Mouse (Mus musculus): ENCODE results near the gene Gm11115. TPM values are rescaled to one million over a fixed set of nuclear protein-coding genes. Genes with fewer than 3 reads are reported as not detected.

Gm11115 gene
- polyA plus RNA-seq (2012; fragmentation: generic; extraction: Trizol): not detected
- long read RNA-seq, experiment 1: 0 reads
- long read RNA-seq, experiment 2: 0 reads

DNA sequence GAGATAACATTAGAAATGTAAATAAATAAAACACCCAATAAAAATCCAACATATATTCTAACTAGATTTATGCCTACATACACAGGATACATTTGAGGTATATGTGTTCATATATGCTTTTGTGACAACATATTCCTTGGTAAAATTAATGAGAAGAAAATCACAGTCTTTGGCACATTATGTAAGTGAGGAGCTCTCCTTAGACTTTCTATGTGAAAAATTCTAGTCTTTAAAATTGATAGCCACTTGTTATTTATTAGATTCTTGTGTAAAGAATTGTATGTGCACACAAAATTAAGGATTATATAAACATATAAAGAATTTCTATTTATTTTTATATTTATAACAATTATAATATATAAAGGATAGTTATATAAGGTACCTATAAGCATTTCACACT, at the start of gene Gm11115:
Gene Gm11115 (minus strand): TSS at position 101 of the 400 bp plus-strand sequence.
- TF ChIP-seq CTCF (IDR thresholded peaks at IDR 0.05; ENCODE audit: control insufficient read depth, insufficient read depth, insufficient read length) (no peak), MAX (IDR thresholded peaks at IDR 0.05) (no peak), USF1 (IDR thresholded peaks at IDR 0.05; ENCODE audit: low read depth) (no peak), FOSL1 (IDR thresholded peaks at IDR 0.05; ENCODE audit: insufficient read depth, low read length, poor library complexity, severe bottlenecking) (no peak), MYOG (IDR thresholded peaks at IDR 0.05; ENCODE audit: control insufficient read depth, extremely low read depth, insufficient read length) (no peak), CEBPB (IDR thresholded peaks at IDR 0.05; ENCODE audit: low read depth) (no peak), MYOD1 (IDR thresholded peaks at IDR 0.05; ENCODE audit: control insufficient read depth, insufficient read length, low read depth) (no peak)
- no peak within 1 kb of the TSS for H3K4me3 ChIP-seq (ENCODE audit: insufficient read depth, poor library complexity, severe bottlenecking)
- H3K36me3 ChIP-seq (ENCODE audit: control insufficient read depth, insufficient read depth): no peaks in the 10 kb centered on the region
- no peaks in the 10 kb centered on the region for H3K79me2 ChIP-seq (ENCODE audit: control insufficient read depth, insufficient read depth)
- no peaks in the 10 kb centered on the region for H3K27me3 ChIP-seq (ENCODE audit: control insufficient read depth, insufficient read depth, insufficient read length)
- no peak within 1 kb of the TSS for H3ac ChIP-seq (ENCODE audit: control insufficient read depth, insufficient read length, low read depth)
- H3K79me3 ChIP-seq (ENCODE audit: low read depth): no peaks in the 10 kb centered on the region

DNA sequence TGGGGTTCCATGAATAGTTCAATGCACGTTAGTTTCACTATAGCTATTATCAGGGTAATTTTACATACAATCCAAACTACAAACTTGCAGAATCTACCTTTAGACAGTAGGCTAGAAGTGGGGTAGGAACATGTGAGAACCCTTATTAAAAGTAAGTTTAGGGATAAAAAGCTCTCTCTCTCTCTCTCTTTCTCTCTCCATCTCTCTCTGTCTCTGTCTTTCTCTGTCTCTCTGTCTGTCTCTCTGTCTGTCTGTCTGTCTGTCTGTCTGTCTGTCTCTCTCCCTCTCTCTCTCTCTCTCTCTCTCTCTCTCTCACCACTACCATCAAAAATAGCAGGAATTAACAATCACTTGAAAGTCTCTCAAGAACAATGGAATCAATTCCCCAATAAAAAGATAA, 42.5 kb downstream of the Gm11115 start, which contains the start of gene Gm11116:
Gene Gm11116 (minus strand): TSS at position 101 of the 400 bp plus-strand sequence.
- Histone ChIP-seq H3K36me3 (ENCODE audit: control insufficient read depth, insufficient read depth) (no peaks in the 10 kb centered on the region), H3K4me3 (ENCODE audit: insufficient read depth, poor library complexity, severe bottlenecking) (no peak within 1 kb of the TSS)
- TF ChIP-seq CTCF (IDR thresholded peaks at IDR 0.05; ENCODE audit: control insufficient read depth, insufficient read depth, insufficient read length) (no peak), CEBPB (IDR thresholded peaks at IDR 0.05; ENCODE audit: low read depth) (no peak), MAX (IDR thresholded peaks at IDR 0.05) (no peak), USF1 (IDR thresholded peaks at IDR 0.05; ENCODE audit: low read depth) (no peak), FOSL1 (IDR thresholded peaks at IDR 0.05; ENCODE audit: insufficient read depth, low read length, poor library complexity, severe bottlenecking) (no peak), MYOD1 (IDR thresholded peaks at IDR 0.05; ENCODE audit: control insufficient read depth, insufficient read length, low read depth) (no peak), MYOG (IDR thresholded peaks at IDR 0.05; ENCODE audit: control insufficient read depth, extremely low read depth, insufficient read length) (no peak)

More for the DNA sequence above, 42.5 kb downstream of the Gm11115 start, which contains the start of gene Gm11116:
- H3ac ChIP-seq (ENCODE audit: control insufficient read depth, insufficient read length, low read depth): no peak within 1 kb of the TSS
- no peaks in the 10 kb centered on the region for H3K79me2 ChIP-seq (ENCODE audit: control insufficient read depth, insufficient read depth)
- H3K79me3 ChIP-seq (ENCODE audit: low read depth): no peaks in the 10 kb centered on the region
- no peaks in the 10 kb centered on the region for H3K27me3 ChIP-seq (ENCODE audit: control insufficient read depth, insufficient read depth, insufficient read length)

Other genes with a start within 250 kb of the Gm11115 start
- 0.83 TPM for gene Csn3, start 228.5 kb downstream of the Gm11115 start, polyA plus RNA-seq (2012; fragmentation: generic; extraction: Trizol)
- gene 2310003L06Rik, start 184.6 kb downstream of the Gm11115 start, polyA plus RNA-seq (2012; fragmentation: generic; extraction: Trizol): not detected
- gene Gm28434, start 184.6 kb downstream of the Gm11115 start, polyA plus RNA-seq (2012; fragmentation: generic; extraction: Trizol): not detected
- gene Cabs1, start 174.7 kb downstream of the Gm11115 start, polyA plus RNA-seq (2012; fragmentation: generic; extraction: Trizol): not detected
- not detected for gene Smr3a, start 151.6 kb downstream of the Gm11115 start, polyA plus RNA-seq (2012; fragmentation: generic; extraction: Trizol)
- gene Smr2, start 67.5 kb downstream of the Gm11115 start, polyA plus RNA-seq (2012; fragmentation: generic; extraction: Trizol): not detected
- not detected for gene Gm11116, start 42.6 kb downstream of the Gm11115 start, polyA plus RNA-seq (2012; fragmentation: generic; extraction: Trizol)
- not detected for gene Gm7714, start 114.8 kb upstream of the Gm11115 start, polyA plus RNA-seq (2012; fragmentation: generic; extraction: Trizol)
- gene Prol1, start 163.2 kb upstream of the Gm11115 start, polyA plus RNA-seq (2012; fragmentation: generic; extraction: Trizol): not detected
- gene Amtn, start 222.0 kb upstream of the Gm11115 start, polyA plus RNA-seq (2012; fragmentation: generic; extraction: Trizol): not detected